37 mouse cellular contexts compared by ENCODE assay signal in genomic region chr2:122315372-122315771, GRCm38 (mm10). TPM values are rescaled to one million over a fixed set of nuclear protein-coding genes. Genes with fewer than 3 reads are reported as not detected.
"Had no signal": no experiment of that assay in that cellular context is flagged by ENCODE, and none has a peak within 500 bp of the region (broad histone marks: within the 10 kb centered on the region; RNA-seq: fewer than 3 reads in every experiment).

Gene Duox1, plus strand, starts transcription at chr2:122315672.

- H3K4me2 ChIP-seq: heart, embryonic 11.5 days; heart, embryonic 12.5 days; heart, embryonic 15.5 days; hindbrain, embryonic 12.5 days; hindbrain, embryonic 13.5 days; hindbrain, embryonic 14.5 days; hindbrain, embryonic 15.5 days; intestine, embryonic 15.5 days; kidney, embryonic 15.5 days had no signal

- H3K9ac ChIP-seq: heart, embryonic 12.5 days; heart, embryonic 13.5 days; heart, embryonic 15.5 days; hindbrain, embryonic 12.5 days; hindbrain, embryonic 13.5 days; hindbrain, embryonic 14.5 days; hindbrain, embryonic 15.5 days; intestine, embryonic 15.5 days; kidney, embryonic 15.5 days had no signal

- H3K36me3 ChIP-seq: heart, embryonic 10.5 days; heart, embryonic 12.5 days; heart, embryonic 13.5 days; heart, embryonic 15.5 days; hindbrain, embryonic 10.5 days; hindbrain, embryonic 12.5 days; hindbrain, embryonic 13.5 days; hindbrain, embryonic 15.5 days; intestine, embryonic 15.5 days; kidney, embryonic 15.5 days had no signal

- H3K9me3 ChIP-seq: heart, embryonic 10.5 days; heart, embryonic 12.5 days; heart, embryonic 13.5 days; heart, embryonic 15.5 days; hindbrain, embryonic 10.5 days; hindbrain, embryonic 12.5 days; hindbrain, embryonic 13.5 days; hindbrain, embryonic 15.5 days; intestine, embryonic 15.5 days; kidney, embryonic 15.5 days had no signal

- DNase-seq: heart, postnatal 10 days; heart, postnatal 14 days; heart, postnatal 36 days; heart, postnatal 4 days; kidney, adult 11 months; kidney, adult 18-20 months; kidney, adult 2 months; kidney, adult 8-10 months; kidney, adult 9 months; kidney, postnatal 10 days; kidney, postnatal 14 days; kidney, postnatal 25 days; kidney, postnatal 36 days; kidney, postnatal 4 days; layer of hippocampus, adult 9-11 months; layer of hippocampus, postnatal 36 days had no signal

- ATAC-seq: hindbrain, embryonic 16.5 days; hindbrain, postnatal 0 days; inflammation-experienced regulatory T-cells, adult 6 months; intestine, embryonic 15.5 days; intestine, embryonic 16.5 days; intestine, postnatal 0 days had no signal

- H3K4me3 ChIP-seq: heart, embryonic 10.5 days; heart, embryonic 12.5 days; heart, embryonic 13.5 days; heart, embryonic 15.5 days; hindbrain, embryonic 12.5 days; hindbrain, embryonic 13.5 days; hindbrain, embryonic 15.5 days; intestine, embryonic 15.5 days; kidney, embryonic 15.5 days; layer of hippocampus, adult 2 months had no signal

- H3K27ac ChIP-seq: heart, embryonic 10.5 days; heart, embryonic 13.5 days; heart, embryonic 15.5 days; hindbrain, embryonic 10.5 days; hindbrain, embryonic 12.5 days; hindbrain, embryonic 13.5 days; hindbrain, embryonic 14.5 days; hindbrain, embryonic 15.5 days; hindbrain, postnatal 0 days; intestine, embryonic 15.5 days; kidney, embryonic 15.5 days; kidney, postnatal 0 days; layer of hippocampus, adult 2 months had no signal

RNA-seq across cellular contexts. Expression of gene Duox1, which starts in this region (rescaled TPM):
- polyA plus RNA-seq: heart, embryonic 10.5 days; heart, embryonic 11.5 days; heart, embryonic 13.5 days; heart, postnatal 0 days; inflammation-experienced regulatory T-cells, adult 6 months; intestine, postnatal 0 days; kidney, embryonic 14.5 days; kidney, postnatal 0 days had no signal
